Comparison of ENCODE assay signal across 8 mouse cellular contexts in the genomic region with DNA sequence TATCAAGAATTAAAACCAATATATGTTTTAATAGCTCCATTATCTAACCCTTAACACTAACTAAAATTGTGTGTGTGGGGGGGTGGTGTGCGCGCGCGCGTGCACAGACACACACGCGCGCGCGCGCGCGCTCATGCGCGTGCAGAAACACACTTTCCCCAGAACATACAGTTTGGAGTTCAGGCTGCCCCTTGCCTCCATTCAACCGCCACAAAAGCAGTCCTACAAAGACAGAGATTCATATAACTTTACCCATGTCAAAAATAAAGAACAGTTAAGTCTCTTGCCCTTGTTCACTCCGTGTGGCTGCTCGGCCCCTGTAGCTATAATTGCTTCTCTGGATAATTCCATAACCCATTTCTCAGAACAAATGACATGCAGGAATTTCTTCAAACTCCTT. TPM values are rescaled to one million over a fixed set of nuclear protein-coding genes. Genes with fewer than 3 reads are reported as not detected.
DNase-seq lines count a peak whose midpoint lies in the region; ATAC-seq lines count a peak whose summit lies in the region.

No protein-coding gene starts in this region.

- peak overlapping the region; percentile 46 for H3K4me2 ChIP-seq in intestine, embryonic 14.5 days (ENCODE audit: low read length)

- H3K9me3 ChIP-seq in intestine, embryonic 14.5 days (ENCODE audit: control insufficient read depth, low read length) = no peaks in the 10 kb centered on the region

- peak; percentile 6 to 17 for DNase-seq in cerebellum, postnatal 10 days
- no peak for DNase-seq in cerebellum, adult 18-20 months
- DNase-seq in urinary bladder, postnatal 14 days (ENCODE audit: low spot score) = peak; percentile 2
- no peak for DNase-seq in urinary bladder, postnatal 10 days (ENCODE audit: low spot score)
- peak; percentile 55 for DNase-seq in intestine, embryonic 14.5 days (ENCODE audit: low spot score)
- DNase-seq in thymus, postnatal 25 days = peak; percentile 21
- no peak for DNase-seq in layer of hippocampus, adult 11-12 months (ENCODE audit: low spot score)

- 24% methylated on average over 18 of the region's 18 CpGs for WGBS in intestine, embryonic 14.5 days

- H3K4me1 ChIP-seq in intestine, embryonic 14.5 days (replicated peaks; ENCODE audit: control insufficient read depth, insufficient read depth, low read length) = no peaks in the 10 kb centered on the region

- no peak for ATAC-seq in intestine, embryonic 14.5 days (replicated peaks; ENCODE audit: low FRiP score, low TSS enrichment, low read depth)
- peak; percentile 48 for ATAC-seq in megakaryocyte progenitor cell, adult 5-6 weeks (replicated peaks; ENCODE audit: poor library complexity)

- peak overlapping the region; percentile 57 for H3K9ac ChIP-seq in intestine, embryonic 14.5 days (ENCODE audit: low read length)

- H3K4me3 ChIP-seq in intestine, embryonic 14.5 days (ENCODE audit: low read depth, low read length) = peak overlapping the region; percentile 57

- H3K36me3 ChIP-seq in intestine, embryonic 14.5 days (ENCODE audit: control insufficient read depth, insufficient read depth, low read length) = peaks cover 8% of the 10 kb centered on the region; the same call in 1 of the 2 replicates

- H3K27me3 ChIP-seq in intestine, embryonic 14.5 days (replicated peaks; ENCODE audit: control insufficient read depth, insufficient read depth, low read length) = no peaks in the 10 kb centered on the region

- H3K27ac ChIP-seq in intestine, embryonic 14.5 days (ENCODE audit: low read depth) = peak overlapping the region; percentile 65; the same call in 1 of the 2 replicates

RNA-seq across cellular contexts. Expression of gene Itm2a, which starts 0.7 kb away (rescaled TPM):
- polyA plus RNA-seq in intestine, embryonic 14.5 days (2014; fragmentation: Nextera tagmentation; extraction: Ambion mirVana) = 638 and 674 TPM in 2 replicates
- total RNA-seq in megakaryocyte progenitor cell, adult 5-6 weeks (2015) = 1.9 and 3.3 TPM in 2 replicates
- 1.7 and 1.8 TPM in 2 replicates for total RNA-seq in megakaryocyte progenitor cell, adult 5-6 weeks (2017)

Comparison
In these comparisons a context has a peak if more than half of its experiments do, and no peak if none do; other contexts are left out.
1. DNase-seq: peak in cerebellum, postnatal 10 days (2 of 2), urinary bladder, postnatal 14 days (single experiment), intestine, embryonic 14.5 days (single experiment) and thymus, postnatal 25 days (single experiment); none in cerebellum, adult 18-20 months (0 of 2), urinary bladder, postnatal 10 days (single experiment) and layer of hippocampus, adult 11-12 months (single experiment).